Mouse (Mus musculus) limb, embryonic 11.5 days (tissue): Measurements from ENCODE around the gene Ttc16. TPM values are rescaled to one million over a fixed set of nuclear protein-coding genes. Genes with fewer than 3 reads are reported as not detected.

ENCODE experiments used
- ATAC-seq: fragments of 200-750 bp; cut with Nextera tagmentation; 2 replicates; pipeline ENCODE4 v1.8.0; 2017; ENCODE audit warnings: low read depth; ENCODE audit not compliant: insufficient number of reproducible peaks, low FRiP score, low TSS enrichment
- DNase-seq: peaks from one replicate; pipeline ENCODE4 v3.0.0-alpha.2; 2015; ENCODE audit warnings: low spot score
- H3K27ac ChIP-seq: fragments of 300-500 bp; sonication (generic); replicated peaks from 2 replicates; pipeline ENCODE4 v1.5.1; 2014; ENCODE audit warnings: low read depth, mild to moderate bottlenecking, low read length
- H3K27me3 ChIP-seq: fragments of 300-500 bp; sonication (generic); 2 replicates; pipeline ENCODE4 v1.6.1; 2014; ENCODE audit warnings: mild to moderate bottlenecking, low read length, mixed read lengths; ENCODE audit not compliant: control insufficient read depth, insufficient read depth
- H3K36me3 ChIP-seq: fragments of 300-500 bp; sonication (generic); 2 replicates; pipeline ENCODE4 v1.6.1; 2014; ENCODE audit warnings: mild to moderate bottlenecking, low read length, moderate library complexity, mixed read lengths; ENCODE audit not compliant: control insufficient read depth, insufficient read depth
- H3K4me1 ChIP-seq: fragments of 300-500 bp; sonication (generic); 2 replicates; pipeline ENCODE4 v1.6.1; 2014; ENCODE audit warnings: low read length, mixed read lengths; ENCODE audit not compliant: control insufficient read depth, insufficient read depth
- H3K4me2 ChIP-seq: fragments of 300-500 bp; sonication (generic); 2 replicates; pipeline ENCODE4 v1.6.1; 2014; ENCODE audit warnings: low read depth, mild to moderate bottlenecking, moderate library complexity; ENCODE audit not compliant: severe bottlenecking
- H3K4me3 ChIP-seq: fragments of 300-500 bp; sonication (generic); 2 replicates; pipeline ENCODE4 v1.5.1; 2014; ENCODE audit warnings: low read depth, low read length
- H3K9ac ChIP-seq: fragments of 300-500 bp; sonication (generic); 2 replicates; pipeline ENCODE4 v1.6.1; 2014; ENCODE audit warnings: mild to moderate bottlenecking, low read length
- H3K9me3 ChIP-seq: fragments of 300-500 bp; sonication (generic); 2 replicates; pipeline ENCODE4 v1.6.1; 2016; ENCODE audit warnings: low read length; ENCODE audit not compliant: control insufficient read depth
- WGBS: fragments of 180-500 bp; shearing (Covaris S2); extraction: QIAGEN DNeasy Blood & Tissue Kit; methylation state at CpG from one replicate; pipeline ENCODE4 v1.1.7; 2014; 5-methylcytosine and 5-hydroxymethylcytosine counted together
- polyA plus RNA-seq: library from polyadenylated mRNA; unstranded; fragments of >200 nt; fragmentation: Nextera tagmentation; extraction: Ambion mirVana; gene quantifications from 2 replicates; pipeline ENCODE4 v1.2.1, GENCODE M21; 2014

Gene Ttc16
- polyA plus RNA-seq, 1 experiment from 2014 or later: 0.56 TPM

DNA sequence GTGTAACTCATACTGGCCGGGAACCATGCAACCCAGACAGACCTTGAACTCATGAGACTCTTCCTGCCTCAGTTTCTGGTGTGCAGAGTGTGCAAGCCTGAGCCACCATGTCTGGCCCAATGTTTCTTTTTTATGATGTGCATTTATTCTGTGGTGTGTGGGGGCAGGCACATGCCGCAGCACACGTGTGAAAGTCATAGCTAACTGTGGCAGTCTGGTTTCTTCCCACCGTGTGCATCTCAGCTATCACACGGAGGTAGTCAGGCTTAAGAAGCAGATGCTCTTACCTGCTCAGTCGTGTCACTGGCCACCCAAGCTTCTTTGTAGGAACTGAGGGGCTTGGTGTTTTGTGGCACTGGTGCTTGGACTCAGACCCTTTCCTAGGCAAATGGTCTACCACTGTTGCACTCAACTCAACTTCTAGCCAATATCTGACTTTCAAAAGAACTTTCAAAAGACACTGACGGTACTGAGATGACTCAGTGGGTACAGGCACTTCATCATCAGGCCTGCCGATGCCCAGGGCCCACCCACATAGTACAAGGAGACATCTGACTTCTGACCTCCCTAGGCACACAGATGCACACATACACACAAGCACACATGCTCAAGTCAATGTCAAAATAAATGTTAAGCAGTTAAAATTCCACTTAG, 2.7 kb downstream of the Ttc16 start:
- Histone ChIP-seq H3K4me2 (no peak overlapping the region), H3K27ac (no peak overlapping the region), H3K4me3 (no peak overlapping the region), H3K36me3 (no peaks in the 10 kb centered on the region), H3K27me3 (no peaks in the 10 kb centered on the region), H3K4me1 (peaks cover 11% of the 10 kb centered on the region; the same call in 1 of the 2 replicates), H3K9me3 (no peaks in the 10 kb centered on the region), H3K9ac (no peak overlapping the region)
- WGBS: 84% methylated on average over 8 of the region's 8 CpGs
- DNase-seq: no peak
- no peak for ATAC-seq

- Histone ChIP-seq H3K36me3 (no peaks in the 10 kb centered on the region), H3K27me3 (no peaks in the 10 kb centered on the region), H3K4me1 (peaks cover 11% of the 10 kb centered on the region; the same call in 1 of the 2 replicates), H3K9me3 (no peaks in the 10 kb centered on the region), H3K4me3 (no peak overlapping the region), H3K4me2 (no peak overlapping the region), H3K27ac (no peak overlapping the region), H3K9ac (no peak overlapping the region)
- ATAC-seq (no peak), DNase-seq (no peak)
- WGBS: 29% methylated on average over 12 of the region's 12 CpGs
These were observed 3.5 kb downstream of the Ttc16 start for GRCm38 (mm10) chr2:32771886-32772285.

- Histone ChIP-seq H3K36me3 (no peaks in the 10 kb centered on the region), H3K4me1 (no peaks in the 10 kb centered on the region), H3K27ac (no peak overlapping the region), H3K27me3 (no peaks in the 10 kb centered on the region), H3K4me3 (no peak overlapping the region), H3K9me3 (no peaks in the 10 kb centered on the region), H3K9ac (no peak overlapping the region), H3K4me2 (no peak overlapping the region)
- DNase-seq: no peak
- no peak for ATAC-seq
- WGBS: 88% methylated on average over 5 of the region's 5 CpGs
These were observed 5.9 kb downstream of the Ttc16 start for GRCm38 (mm10) chr2:32769327-32770085.

GRCm38 (mm10) chr2:32768661-32769285, 6.7 kb downstream of the Ttc16 start:
- Histone ChIP-seq H3K4me3 (no peak overlapping the region), H3K27ac (no peak overlapping the region), H3K9ac (no peak overlapping the region), H3K4me1 (no peaks in the 10 kb centered on the region), H3K36me3 (no peaks in the 10 kb centered on the region), H3K4me2 (no peak overlapping the region), H3K9me3 (no peaks in the 10 kb centered on the region), H3K27me3 (no peaks in the 10 kb centered on the region)
- DNase-seq (no peak), ATAC-seq (no peak)
- WGBS: 46% methylated on average over 19 of the region's 19 CpGs

DNA sequence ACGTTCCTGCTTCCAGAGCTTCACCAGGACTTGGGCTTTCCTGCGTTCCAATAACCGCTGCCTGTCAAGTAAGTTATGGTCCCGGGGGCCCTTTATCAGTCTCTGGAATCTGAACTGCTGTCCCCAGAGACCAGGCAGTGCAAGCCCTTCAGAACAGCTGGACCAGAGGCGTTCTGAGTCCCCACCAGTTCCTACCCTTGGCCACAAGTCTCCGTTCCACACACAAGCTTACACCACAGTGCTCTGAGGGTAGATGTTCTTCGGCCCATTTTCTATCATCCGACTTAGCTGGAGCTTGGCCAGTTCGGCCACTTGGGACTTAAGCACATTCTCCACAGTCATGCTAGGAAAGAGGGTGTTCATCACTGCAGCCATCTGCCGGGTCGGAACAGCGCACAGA, 8.2 kb downstream of the Ttc16 start:
- Histone ChIP-seq H3K27ac (no peak overlapping the region), H3K9me3 (no peaks in the 10 kb centered on the region), H3K36me3 (no peaks in the 10 kb centered on the region), H3K27me3 (no peaks in the 10 kb centered on the region), H3K4me2 (no peak overlapping the region), H3K4me1 (no peaks in the 10 kb centered on the region), H3K4me3 (no peak overlapping the region), H3K9ac (no peak overlapping the region)
- ATAC-seq (no peak), DNase-seq (no peak)
- 77% methylated on average over 12 of the region's 12 CpGs for WGBS

DNA sequence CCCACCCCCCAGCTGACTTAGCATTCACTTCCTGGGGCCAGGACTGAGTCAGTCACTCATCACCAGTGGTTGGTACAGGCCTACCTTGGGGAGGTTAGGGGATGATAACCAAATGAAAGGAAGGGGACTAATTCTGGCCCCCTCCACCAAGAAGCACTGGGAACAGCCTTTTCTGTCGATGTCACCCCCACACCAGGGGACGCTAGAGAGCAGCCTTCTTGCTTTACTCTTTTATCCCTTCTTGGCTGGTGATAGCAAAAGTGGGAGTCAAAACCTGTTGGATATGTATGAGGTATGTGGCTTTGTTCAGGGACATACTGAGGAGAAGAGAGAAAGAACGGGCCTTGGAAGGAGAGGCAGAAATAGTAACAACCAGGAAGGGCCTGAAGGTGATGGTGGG, 12.1 kb downstream of the Ttc16 start:
- ATAC-seq (no peak), DNase-seq (no peak)
- Histone ChIP-seq H3K9me3 (no peaks in the 10 kb centered on the region), H3K36me3 (peaks cover 7% of the 10 kb centered on the region; the same call in 1 of the 2 replicates), H3K27ac (no peak overlapping the region), H3K27me3 (no peaks in the 10 kb centered on the region), H3K4me1 (no peaks in the 10 kb centered on the region), H3K4me2 (no peak overlapping the region), H3K4me3 (no peak overlapping the region), H3K9ac (no peak overlapping the region)
- 92% methylated on average over 3 of the region's 3 CpGs for WGBS

DNA sequence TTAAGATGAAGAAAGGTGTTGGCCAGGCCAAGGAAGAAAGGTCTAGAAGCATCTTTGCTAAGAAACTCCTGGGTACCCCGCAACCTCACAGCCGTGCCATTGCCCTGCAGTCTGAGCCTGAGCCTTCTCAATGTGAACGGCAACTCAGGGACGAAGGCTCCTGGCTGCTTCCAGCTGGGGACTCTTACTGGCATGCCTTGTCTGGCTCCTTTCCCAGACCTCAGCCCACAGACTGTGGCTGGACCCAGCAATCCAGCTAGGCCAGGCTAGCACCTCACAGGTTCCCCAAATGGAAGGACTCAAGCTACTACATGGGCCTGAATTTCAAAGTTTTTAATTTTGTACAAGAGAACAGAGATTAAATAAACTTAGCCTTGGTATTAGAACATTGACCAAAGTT, 13.6 kb downstream of the Ttc16 start:
- ATAC-seq: no peak
- WGBS: 99% methylated on average over 4 of the region's 4 CpGs
- Histone ChIP-seq H3K36me3 (peaks cover 7% of the 10 kb centered on the region; the same call in 1 of the 2 replicates), H3K4me2 (no peak overlapping the region), H3K9me3 (no peaks in the 10 kb centered on the region), H3K4me3 (no peak overlapping the region), H3K27me3 (no peaks in the 10 kb centered on the region), H3K27ac (no peak overlapping the region), H3K9ac (no peak overlapping the region), H3K4me1 (no peaks in the 10 kb centered on the region)
- DNase-seq: no peak

DNA sequence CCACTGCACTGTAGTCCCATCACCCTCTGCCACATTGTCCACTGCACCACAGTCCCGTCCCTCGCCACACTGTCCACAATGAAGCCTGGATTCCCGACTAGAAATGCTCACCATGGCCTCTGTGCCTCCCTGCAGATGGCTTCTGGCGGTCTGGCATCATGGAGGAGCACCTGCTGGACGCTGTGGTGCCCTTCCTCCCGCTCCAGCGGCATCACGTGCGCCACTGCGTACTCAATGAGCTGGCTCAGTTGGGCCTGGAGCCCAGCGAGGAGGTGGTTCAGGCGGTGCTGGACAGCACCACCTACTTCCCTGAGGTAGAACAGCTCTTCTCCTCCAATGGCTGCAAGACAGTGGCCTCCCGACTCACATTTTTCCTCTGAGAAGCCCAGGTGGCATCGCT, 14.1 kb downstream of the Ttc16 start:
- no peak overlapping the region for H3K4me2 ChIP-seq
- WGBS: 88% methylated on average over 14 of the region's 14 CpGs
- no peak for ATAC-seq

More for the DNA sequence above, 14.1 kb downstream of the Ttc16 start:
- no peaks in the 10 kb centered on the region for H3K27me3 ChIP-seq
- H3K36me3 ChIP-seq: peaks cover 7% of the 10 kb centered on the region; the same call in 1 of the 2 replicates
- H3K4me3 ChIP-seq: no peak overlapping the region
- DNase-seq: no peak
- no peak overlapping the region for H3K27ac ChIP-seq
- H3K9me3 ChIP-seq: no peaks in the 10 kb centered on the region
- no peaks in the 10 kb centered on the region for H3K4me1 ChIP-seq
- H3K9ac ChIP-seq: no peak overlapping the region
